Comparison of ENCODE assay signal across 8 mouse cellular contexts in genomic region chr2:105468930-105469329, GRCm38 (mm10).
DNase-seq lines count a peak whose midpoint lies in the region; ATAC-seq lines count a peak whose summit lies in the region.

No protein-coding gene starts in this region.

- no peak overlapping the region for H3K27ac ChIP-seq in forebrain, embryonic 11.5 days (ENCODE audit: low read depth, low read length)

- WGBS in forebrain, embryonic 11.5 days = 41% methylated on average over 5 of the region's 5 CpGs

- intact Hi-C loops in gastrocnemius, postnatal 14 days (cut with DNase I; ENCODE audit: low total_unique reads) = no loop called here

- DNase-seq in gastrocnemius, postnatal 14 days = peak; percentile 12
- no peak for DNase-seq in gastrocnemius, postnatal 25 days
- peak; percentile 19 for DNase-seq in A20 (ENCODE audit: low read depth, low spot score)
- peak; percentile 24 for DNase-seq in brain, embryonic 18.5 days (ENCODE audit: low read depth, low spot score)
- DNase-seq in forebrain, embryonic 11.5 days (ENCODE audit: low spot score) = peak; percentile 71
- peak; percentile 13 for DNase-seq in layer of hippocampus, adult 9-10 months (ENCODE audit: low spot score)
- DNase-seq in yolk sac, embryonic 10.5 days (ENCODE audit: low spot score) = peak; percentile 3

- no peak for ATAC-seq in forebrain, embryonic 11.5 days (replicated peaks; ENCODE audit: low FRiP score)
- ATAC-seq in megakaryocyte progenitor cell, adult 5-6 weeks (replicated peaks; ENCODE audit: poor library complexity) = peak; percentile 76

- no peak overlapping the region for H3K4me3 ChIP-seq in forebrain, embryonic 11.5 days (ENCODE audit: low read depth, low read length)

- H3K9ac ChIP-seq in forebrain, embryonic 11.5 days (ENCODE audit: low read length) = no peak overlapping the region

- H3K4me2 ChIP-seq in forebrain, embryonic 11.5 days (ENCODE audit: low read depth, low read length, severe bottlenecking) = no peak overlapping the region

- H3K36me3 ChIP-seq in forebrain, embryonic 11.5 days (ENCODE audit: control insufficient read depth, insufficient read depth, low read length) = no peaks in the 10 kb centered on the region

- 0 out of 2 replicates have a peak, but pooled peaks cover 2% of the 10 kb centered on the region for H3K4me1 ChIP-seq in forebrain, embryonic 11.5 days (replicated peaks; ENCODE audit: control insufficient read depth, insufficient read depth, low read length)

- no peaks in the 10 kb centered on the region for H3K9me3 ChIP-seq in forebrain, embryonic 11.5 days (ENCODE audit: control insufficient read depth, low read length)

- no peaks in the 10 kb centered on the region for H3K27me3 ChIP-seq in forebrain, embryonic 11.5 days (ENCODE audit: control insufficient read depth, insufficient read depth, low read length)
